Mouse (Mus musculus) cerebellum, adult 8-10 months (tissue): Measurements from ENCODE around the gene Aldh1l1.
"Not testable (repeated sequence)": the region's sequence is repeated elsewhere in the genome, so short reads cannot be mapped to it uniquely, and the experiment has no call there.

Source experiments
- DNase-seq: peaks from one replicate; pipeline ENCODE4 v3.0.0; 2022

Aldh1l1 gene

GRCm38 (mm10) chr6:90624733-90625132 lies 138.5 kb downstream of the Aldh1l1 start:
- no peak for DNase-seq

- DNase-seq, result no peak
These were observed 139.2 kb downstream of the Aldh1l1 start for GRCm38 (mm10) chr6:90625207-90625994.

- no peak for DNase-seq
These were observed 141.3 kb downstream of the Aldh1l1 start for GRCm38 (mm10) chr6:90627556-90627955.

- no peak for DNase-seq
These were observed 143.3 kb downstream of the Aldh1l1 start for GRCm38 (mm10) chr6:90629506-90629905.

DNA sequence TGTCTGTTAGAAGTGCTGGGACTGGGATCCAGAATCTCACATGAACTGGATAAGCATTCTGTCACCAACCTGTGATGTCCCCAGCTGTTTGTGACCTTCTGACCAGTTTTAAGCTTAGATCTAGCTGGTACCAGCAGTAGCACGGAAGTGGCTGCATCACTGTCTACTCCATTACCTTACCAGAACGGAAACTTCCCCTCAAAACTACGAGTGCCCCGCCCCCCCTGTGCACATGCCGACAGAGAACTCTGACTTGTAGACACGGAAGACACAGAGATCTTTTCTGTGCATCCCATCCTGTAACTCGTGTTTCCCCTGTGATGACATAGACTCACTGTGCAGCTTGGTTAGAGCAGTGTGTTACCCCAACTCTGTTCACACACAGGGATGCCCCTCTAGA lies 144.2 kb downstream of the Aldh1l1 start:
- DNase-seq, result no peak

GRCm38 (mm10) chr6:90632526-90632925 lies 146.3 kb downstream of the Aldh1l1 start:
- not testable (repeated sequence) for DNase-seq

DNA sequence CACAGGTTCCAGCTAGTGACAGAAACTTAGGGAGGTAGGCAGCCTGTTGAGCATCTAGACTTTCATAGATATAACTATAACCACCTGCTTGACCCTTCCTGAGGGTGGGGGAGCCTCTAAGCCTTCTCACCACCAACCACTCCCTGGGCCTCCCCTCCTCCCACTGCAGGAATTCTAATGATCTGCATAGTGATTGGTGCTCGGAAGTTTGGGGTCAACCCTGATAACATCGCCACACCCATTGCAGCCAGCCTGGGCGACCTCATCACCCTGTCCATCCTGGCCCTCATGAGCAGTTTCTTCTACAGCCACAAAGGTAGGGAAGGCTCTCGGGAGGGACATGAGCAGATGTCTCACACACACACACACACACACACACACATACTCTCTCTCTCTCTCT lies 148.9 kb downstream of the Aldh1l1 start:
- DNase-seq, result no peak

DNA sequence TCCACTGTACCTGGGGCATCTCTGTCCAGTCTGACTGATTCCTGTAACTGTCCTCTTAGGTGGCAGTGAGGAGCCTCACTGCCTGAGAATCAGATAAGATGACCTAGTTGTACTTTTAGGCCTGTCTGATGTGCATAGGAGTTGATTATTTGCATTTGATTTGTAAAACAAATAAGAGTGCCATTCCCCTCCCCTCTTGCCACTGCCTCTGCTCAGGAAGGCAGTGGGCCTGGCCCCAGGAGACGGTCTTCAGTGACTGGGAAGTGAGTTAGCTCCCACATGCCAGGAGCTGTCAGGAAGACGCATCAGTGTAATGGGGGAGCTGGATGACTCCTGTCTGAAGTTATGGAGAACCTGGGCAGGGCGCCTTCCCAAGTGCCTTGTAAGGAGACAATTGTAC lies 149.4 kb downstream of the Aldh1l1 start:
- no peak for DNase-seq

DNA sequence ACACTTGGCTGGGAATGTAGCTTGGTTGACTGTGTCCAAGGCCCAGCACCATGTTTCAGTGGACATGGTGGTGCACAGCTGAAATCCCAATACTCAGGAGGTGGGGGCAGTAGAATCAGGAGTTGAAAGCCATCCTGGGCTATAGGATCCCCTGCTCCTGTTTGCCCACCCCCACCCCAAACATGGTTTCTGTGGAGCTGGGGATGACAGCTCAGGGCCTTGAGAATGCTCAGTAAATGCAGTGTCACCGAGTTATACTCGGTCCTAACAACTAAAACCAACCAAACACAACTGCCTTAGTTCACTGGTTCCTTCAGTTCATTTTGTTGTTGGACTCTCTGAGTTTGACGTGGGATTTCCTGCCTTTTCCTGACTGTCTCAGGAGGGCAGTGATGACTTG lies 156.8 kb downstream of the Aldh1l1 start:
- no peak for DNase-seq

DNA sequence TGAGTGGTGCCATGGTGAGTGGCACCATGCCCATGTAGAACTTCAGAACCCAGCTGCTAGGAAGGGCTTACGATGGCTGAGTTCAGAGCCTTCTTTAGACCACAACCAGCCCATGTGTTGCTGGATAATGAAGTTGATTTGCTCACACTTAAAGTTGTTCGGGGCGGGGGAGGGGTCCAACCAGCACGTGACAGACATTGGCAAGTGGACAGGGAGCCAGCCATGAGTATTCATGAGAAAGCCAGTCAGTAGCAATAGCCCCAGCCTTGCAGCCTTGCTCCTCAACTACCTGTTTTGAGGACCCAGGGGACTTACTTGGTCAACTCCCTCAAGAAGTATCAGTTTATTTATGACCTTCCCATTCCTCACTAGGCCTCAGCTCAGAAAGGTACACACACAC lies 158.7 kb downstream of the Aldh1l1 start:
- DNase-seq, result no peak

GRCm38 (mm10) chr6:90648391-90648790 lies 162.2 kb downstream of the Aldh1l1 start:
- no peak for DNase-seq

GRCm38 (mm10) chr6:90649279-90649678 lies 163.1 kb downstream of the Aldh1l1 start:
- DNase-seq, result no peak
